ENCODE assay signal across 19 mouse cellular contexts in the genomic region with DNA sequence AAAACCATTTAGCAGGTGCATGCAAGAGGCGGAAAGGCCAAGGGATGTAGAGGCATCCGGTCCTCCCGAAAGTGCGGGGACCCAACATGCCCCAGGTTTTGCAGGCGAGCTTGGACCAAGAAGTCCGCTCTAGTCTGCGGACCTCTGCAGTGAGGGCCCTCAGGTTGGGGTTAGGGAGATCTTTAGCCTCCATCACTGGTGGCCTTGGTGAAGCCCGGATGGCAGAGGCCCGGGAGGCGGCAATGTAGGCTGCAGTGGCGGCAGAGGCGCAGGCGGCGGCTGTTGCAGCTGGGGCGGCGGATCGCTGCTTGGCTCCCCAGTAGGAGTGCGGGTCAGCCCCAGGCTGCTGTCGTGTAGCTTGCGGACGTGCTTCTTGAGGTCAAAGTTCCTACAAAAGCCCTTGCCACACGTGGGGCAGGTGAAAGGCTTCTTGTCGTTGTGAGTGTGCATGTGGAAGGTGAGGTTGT. TPM values are rescaled to one million over a fixed set of nuclear protein-coding genes. Genes with fewer than 3 reads are reported as not detected.
DNase-seq lines count a peak whose midpoint lies in the region; ATAC-seq and TF ChIP-seq lines count a peak whose summit lies in the region.
"Had no signal": no experiment of that assay in that cellular context is flagged by ENCODE, and none has a peak within 500 bp of the region (broad histone marks: within the 10 kb centered on the region; RNA-seq: fewer than 3 reads in every experiment).

No protein-coding gene starts in this region.

- no peak overlapping the region for H3K4me2 ChIP-seq in limb, embryonic 11.5 days (ENCODE audit: low read depth, severe bottlenecking)
- H3K4me2 ChIP-seq: liver, embryonic 15.5 days had no signal

- H3K36me3 ChIP-seq in E14TG2a.4 (ENCODE audit: insufficient read depth, low read length): no peaks in the 10 kb centered on the region
- H3K36me3 ChIP-seq in embryonic facial prominence, embryonic 10.5 days (replicated peaks): no peaks in the 10 kb centered on the region
- no peaks in the 10 kb centered on the region for H3K36me3 ChIP-seq in limb, embryonic 11.5 days (ENCODE audit: control insufficient read depth, insufficient read depth, low read length)
- H3K36me3 ChIP-seq: liver, embryonic 15.5 days had no signal

- H3K4me3 ChIP-seq in E14TG2a.4 (replicated peaks; ENCODE audit: low read length): peak overlapping the region; percentile 29
- H3K4me3 ChIP-seq in embryonic facial prominence, embryonic 10.5 days: peak overlapping the region; percentile 63
- H3K4me3 ChIP-seq in limb, embryonic 11.5 days (ENCODE audit: low read depth, low read length): no peak overlapping the region
- H3K4me3 ChIP-seq: erythroblast, embryonic 14.5 days; liver, embryonic 15.5 days; myocyte had no signal

- H3K27ac ChIP-seq in embryonic facial prominence, embryonic 10.5 days (replicated peaks): peak overlapping the region; percentile 70; the same call in 1 of the 2 replicates
- H3K27ac ChIP-seq in limb, embryonic 11.5 days (replicated peaks; ENCODE audit: low read depth, low read length): no peak overlapping the region
- H3K27ac ChIP-seq: liver, embryonic 15.5 days had no signal

- intact Hi-C loops in heart, postnatal 25 days (cut with DNase I): no loop called here

- H3K4me1 ChIP-seq in E14TG2a.4 (replicated peaks; ENCODE audit: low read depth, low read length): peaks cover 41% of the 10 kb centered on the region
- H3K4me1 ChIP-seq in embryonic facial prominence, embryonic 10.5 days: peaks cover 28% of the 10 kb centered on the region
- H3K4me1 ChIP-seq in limb, embryonic 11.5 days (ENCODE audit: control insufficient read depth, insufficient read depth, low read length): peaks cover 7% of the 10 kb centered on the region; the same call in 1 of the 2 replicates
- H3K4me1 ChIP-seq: liver, embryonic 15.5 days had no signal

- DNase-seq in embryo, embryonic 10 days (ENCODE audit: low spot score): peak; percentile 44
- DNase-seq in embryo, embryonic 11 days: no peak
- DNase-seq in embryonic facial prominence, embryonic 10.5 days (ENCODE audit: low spot score): peak; percentile 64
- peak; percentile 65 for DNase-seq in limb, embryonic 11.5 days (ENCODE audit: low spot score)
- DNase-seq in heart, postnatal 25 days (ENCODE audit: low spot score): no peak
- no peak for DNase-seq in urinary bladder, adult 2 months (ENCODE audit: low spot score)
- DNase-seq in thymus, postnatal 4 days: no peak
- DNase-seq: cerebellum, adult 18-20 months; gastrocnemius, postnatal 10 days; heart, postnatal 36 days; kidney, adult 8-10 months; right cerebral cortex, adult 18-20 months; thymus, adult 18-20 months had no signal

- WGBS in embryonic facial prominence, embryonic 10.5 days: under 1% methylated on average over 23 of the region's 23 CpGs
- WGBS in limb, embryonic 11.5 days: under 1% methylated on average over 22 of the region's 23 CpGs

- no peaks in the 10 kb centered on the region for H3K9me3 ChIP-seq in E14TG2a.4 (ENCODE audit: low read length)
- no peaks in the 10 kb centered on the region for H3K9me3 ChIP-seq in embryonic facial prominence, embryonic 10.5 days
- H3K9me3 ChIP-seq in limb, embryonic 11.5 days (ENCODE audit: control insufficient read depth, low read length): no peaks in the 10 kb centered on the region
- H3K9me3 ChIP-seq: liver, embryonic 15.5 days had no signal

- TF ChIP-seq CTCF in E14TG2a.4 (conservative IDR thresholded peaks at IDR 0.05; ENCODE audit: low read length): no peak

- peaks cover 83% of the 10 kb centered on the region for H3K27me3 ChIP-seq in E14TG2a.4 (ENCODE audit: insufficient read depth, low read length)
- H3K27me3 ChIP-seq in embryonic facial prominence, embryonic 10.5 days (replicated peaks; ENCODE audit: low read depth, poor library complexity, severe bottlenecking): peaks cover 100% of the 10 kb centered on the region
- peaks cover 74% of the 10 kb centered on the region for H3K27me3 ChIP-seq in limb, embryonic 11.5 days (ENCODE audit: control insufficient read depth, insufficient read depth, low read length)

- no peak for ATAC-seq in limb, embryonic 11.5 days (ENCODE audit: insufficient number of reproducible peaks, low FRiP score, low TSS enrichment, low read depth)
- ATAC-seq: activated CD4-positive, CD25-positive, alpha-beta regulatory T cell, adult 4 months had no signal

- H3K9ac ChIP-seq in limb, embryonic 11.5 days (ENCODE audit: low read length): no peak overlapping the region
- H3K9ac ChIP-seq: liver, embryonic 15.5 days had no signal

RNA-seq across cellular contexts. Expression of a gene that starts 2.6 kb away (rescaled TPM):
- 6.1 and 7.2 TPM in 2 replicates for polyA plus RNA-seq in embryonic facial prominence, embryonic 10.5 days (2016; fragmentation: Nextera tagmentation; extraction: Ambion mirVana)
- not detected in 2 replicates for polyA plus RNA-seq in limb, embryonic 11.5 days (2014; fragmentation: Nextera tagmentation; extraction: Ambion mirVana)
- total RNA-seq in heart, postnatal 25 days (2021): not detected
- polyA plus RNA-seq in urinary bladder, adult 2 months (2012; rRNA removed): not detected in 2 replicates
- total RNA-seq: gastrocnemius, postnatal 10 days; heart, postnatal 36 days; MEL had no signal
- polyA plus RNA-seq: activated CD4-positive, CD25-positive, alpha-beta regulatory T cell, adult 4 months; erythroblast, embryonic 14.5 days; myocyte had no signal

Comparison
In these comparisons a context has a peak if more than half of its experiments do, and no peak if none do; other contexts are left out.
1. DNase-seq: peak in embryo, embryonic 10 days (single experiment), embryonic facial prominence, embryonic 10.5 days (single experiment) and limb, embryonic 11.5 days (single experiment); none in embryo, embryonic 11 days (single experiment), heart, postnatal 25 days (single experiment), urinary bladder, adult 2 months (single experiment) and thymus, postnatal 4 days (single experiment).